Mouse (Mus musculus): Measurements from ENCODE around the gene Stpg1.

DNA sequence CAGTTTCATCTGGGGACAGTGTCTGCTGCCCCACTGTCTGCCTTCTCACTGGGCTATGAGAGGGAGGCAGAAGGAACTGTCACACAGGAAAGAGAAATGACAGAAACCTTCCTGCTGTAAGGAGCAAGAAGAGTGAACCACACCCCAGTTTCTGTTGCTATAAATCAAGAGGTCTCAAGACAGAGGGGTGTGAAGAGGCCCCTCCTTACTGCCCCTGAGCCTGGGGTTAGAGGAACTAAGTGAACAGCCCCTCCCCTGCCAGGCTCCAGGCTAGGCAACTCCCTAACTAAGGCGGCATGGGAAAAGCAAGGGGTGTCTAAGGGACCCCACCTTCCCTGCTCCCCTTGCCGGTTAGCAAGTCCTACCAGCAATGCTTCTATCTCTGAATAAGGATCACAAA, 69.2 kb downstream of the Stpg1 start:
- no peak for TF ChIP-seq CTCF (conservative IDR thresholded peaks at IDR 0.05; ENCODE audit: insufficient read depth, insufficient read length, low read depth, low read length)
- no peak for TF ChIP-seq POLR2A (IDR thresholded peaks at IDR 0.05; ENCODE audit: low read depth, low read length)
